Mouse (Mus musculus) CH12.LX (cell line): ENCODE data around the gene Slc15a4. TPM values are rescaled to one million over a fixed set of nuclear protein-coding genes. Genes with fewer than 3 reads are reported as not detected.

Experiments used
- DNase-seq: peaks from one replicate; pipeline ENCODE4 v3.0.0-alpha.2; 2013; ENCODE audit errors: extremely low read depth
- H3K27ac ChIP-seq: 2 replicates; pipeline ENCODE4 v1.5.1; 2012; ENCODE audit warnings: low read depth, mild to moderate bottlenecking, control low read depth, moderate library complexity; ENCODE audit not compliant: insufficient read depth
- H3K27me3 ChIP-seq: replicated peaks from 2 replicates; pipeline ENCODE3; 2012; ENCODE audit warnings: inconsistent platforms
- H3K36me3 ChIP-seq, 2 experiments: replicated peaks in 1 of 2; 2 replicates each; pipeline versions ENCODE3 to v1.6.1; 2012; ENCODE audit warnings: inconsistent platforms in 1 of 2, low read length in 1 of 2, mild to moderate bottlenecking in 1 of 2, mixed read lengths in 1 of 2, moderate library complexity in 1 of 2; ENCODE audit not compliant: control insufficient read depth in 1 of 2, insufficient read depth in 1 of 2
- H3K4me1 ChIP-seq, 2 experiments: 2 replicates each; pipeline ENCODE4 v1.6.1; 2012; ENCODE audit warnings: inconsistent platforms in 1 of 2, moderate library complexity in 1 of 2; ENCODE audit not compliant: insufficient read depth in 2 of 2, control insufficient read depth in 1 of 2
- H3K4me2 ChIP-seq: 2 replicates; pipeline ENCODE4 v1.6.1; 2012; ENCODE audit warnings: low read depth, mild to moderate bottlenecking, control low read depth; ENCODE audit not compliant: poor library complexity, insufficient read depth, severe bottlenecking
- H3K4me3 ChIP-seq, 3 experiments: fragments of 150-350 bp in 1 of 3; sonication (generic) in 1 of 3; replicated peaks in 1 of 3; 2 replicates each; pipeline versions ENCODE3 to v1.5.1; 2011 to 2012; ENCODE audit warnings: low read depth in 2 of 3, low read length in 2 of 3, mild to moderate bottlenecking in 2 of 3, moderate library complexity in 2 of 3, control low read depth in 1 of 3, improper control_type of control experiment in 1 of 3, inconsistent platforms in 1 of 3, mixed read lengths in 1 of 3; ENCODE audit not compliant: poor library complexity in 1 of 3
- H3K79me2 ChIP-seq: replicated peaks from 2 replicates; pipeline ENCODE4 v1.6.1; 2012; ENCODE audit warnings: mild to moderate bottlenecking, moderate library complexity; ENCODE audit not compliant: control insufficient read depth, poor library complexity, insufficient read depth, severe bottlenecking; ENCODE audit errors: extremely low read depth
- H3K9ac ChIP-seq: 2 replicates; pipeline ENCODE4 v1.6.1; 2012; ENCODE audit warnings: low read depth, mild to moderate bottlenecking, control low read depth, moderate library complexity; ENCODE audit not compliant: insufficient read depth
- H3K9me3 ChIP-seq: replicated peaks from 2 replicates; pipeline ENCODE3; 2012; ENCODE audit warnings: low read length, inconsistent platforms, mixed read lengths
- BHLHE40 ChIP-seq: IDR thresholded peaks from 2 replicates; pipeline ENCODE4 v1.6.1; 2011; ENCODE audit warnings: mild to moderate bottlenecking, low read depth, low read length, improper control_type of control experiment
- CHD1 ChIP-seq: IDR thresholded peaks from 2 replicates; pipeline ENCODE4 v1.6.1; 2012; ENCODE audit warnings: low read depth, low read length, improper control_type of control experiment, inconsistent platforms
- CHD2 ChIP-seq: IDR thresholded peaks from 2 replicates; pipeline ENCODE4 v1.6.1; 2011; ENCODE audit warnings: low read length, improper control_type of control experiment
- GABPA ChIP-seq: IDR thresholded peaks from 2 replicates; pipeline ENCODE4 v1.6.1; 2012; ENCODE audit warnings: low read depth, low read length, improper control_type of control experiment, inconsistent platforms; ENCODE audit not compliant: insufficient replicate concordance
- IRF4 ChIP-seq: IDR thresholded peaks from 2 replicates; pipeline ENCODE4 v1.6.1; 2014; ENCODE audit warnings: low read depth, mild to moderate bottlenecking, inconsistent platforms, low read length, improper control_type of control experiment
- JUN ChIP-seq: IDR thresholded peaks from 2 replicates; pipeline ENCODE4 v1.6.1; 2011; ENCODE audit warnings: low read depth, mild to moderate bottlenecking, low read length, improper control_type of control experiment, moderate library complexity; ENCODE audit not compliant: insufficient read depth
- KAT2A ChIP-seq: IDR thresholded peaks from 2 replicates; pipeline ENCODE4 v1.6.1; 2012; ENCODE audit warnings: low read length, improper control_type of control experiment, inconsistent platforms; ENCODE audit not compliant: insufficient replicate concordance
- MAZ ChIP-seq: IDR thresholded peaks from 2 replicates; pipeline ENCODE4 v1.6.1; 2012; ENCODE audit warnings: low read depth, mild to moderate bottlenecking, inconsistent platforms, low read length, improper control_type of control experiment, moderate library complexity
- MEF2A ChIP-seq: IDR thresholded peaks from 2 replicates; pipeline ENCODE4 v1.6.1; 2014; ENCODE audit warnings: low read depth, mild to moderate bottlenecking, inconsistent platforms, low read length, improper control_type of control experiment, borderline replicate concordance
- MXI1 ChIP-seq: IDR thresholded peaks from 2 replicates; pipeline ENCODE4 v1.6.1; 2011; ENCODE audit warnings: mild to moderate bottlenecking, low read depth, low read length, improper control_type of control experiment
- MYC ChIP-seq: IDR thresholded peaks from 2 replicates; pipeline ENCODE4 v1.6.1; 2011; ENCODE audit warnings: low read depth, mild to moderate bottlenecking, improper control_type of control experiment, low read length
- POLR2A ChIP-seq: IDR thresholded peaks from 2 replicates; pipeline ENCODE4 v1.6.1; 2011; ENCODE audit warnings: low read depth, mild to moderate bottlenecking, improper control_type of control experiment, low read length
- TBP ChIP-seq: conservative IDR thresholded peaks from 2 replicates; pipeline ENCODE4 v1.6.1; 2011; ENCODE audit warnings: low read depth, low read length, improper control_type of control experiment
- TCF12 ChIP-seq: IDR thresholded peaks from 2 replicates; pipeline ENCODE4 v1.6.1; 2014; ENCODE audit warnings: low read depth, mild to moderate bottlenecking, inconsistent platforms, low read length, improper control_type of control experiment
- USF1 ChIP-seq: IDR thresholded peaks from 2 replicates; pipeline ENCODE4 v1.6.1; 2014; ENCODE audit warnings: low read depth, mild to moderate bottlenecking, inconsistent platforms, low read length, improper control_type of control experiment
- USF2 ChIP-seq: conservative IDR thresholded peaks from 2 replicates; pipeline ENCODE4 v1.6.1; 2011; ENCODE audit warnings: low read depth, low read length, improper control_type of control experiment
- ZC3H11A ChIP-seq: IDR thresholded peaks from 2 replicates; pipeline ENCODE4 v1.6.1; 2012; ENCODE audit warnings: low read depth, mild to moderate bottlenecking, inconsistent platforms, low read length, improper control_type of control experiment
- ZMIZ1 ChIP-seq: IDR thresholded peaks from 2 replicates; pipeline ENCODE4 v1.6.1; 2012; ENCODE audit warnings: low read depth, mild to moderate bottlenecking, inconsistent platforms, low read length, improper control_type of control experiment
- dilution Hi-C: fragments of 300-500 bp; cut with MboI; formaldehyde crosslinking; loops from 2 replicates; pipeline ENCODE4 v1.14.3; 2020; ENCODE audit warnings: low sequenced_read_pairs; ENCODE audit not compliant: extremely low pct_unique_long_range_greater_than_20kb, extremely low pct_ligation_motif_present
- in situ Hi-C: fragments of 300-500 bp; cut with MboI; formaldehyde crosslinking; loops from 3 replicates; pipeline ENCODE4 v1.14.3; 2019; ENCODE audit warnings: low sequenced_read_pairs, low pct_ligation_motif_present, low pct_unique_long_range_greater_than_20kb, mixed read lengths
- polyA plus RNA-seq: library from polyadenylated mRNA; unstranded; fragments of >175 nt; gene quantifications from 2 replicates; pipeline ENCODE4 v1.2.1, GENCODE M21; 2012; ENCODE audit warnings: low read depth; ENCODE audit not compliant: insufficient read length
- total RNA-seq, 2 experiments: library from RNA; depleted of rRNA; stranded (reverse); fragments of 300-350 nt in 1 of 2; fragments of >200 nt in 1 of 2; gene quantifications; 2 replicates each; pipeline ENCODE4 v1.2.3; 2012 to 2014

The Slc15a4 gene
- total and polyA plus RNA-seq, 3 experiments: 25.7 to 52.7 (median 25.8) TPM

GRCm38 (mm10) chr5:127615459-127615858 is 17.2 kb downstream of the Slc15a4 start (continued):
- TF ChIP-seq MYC (no peak), IRF4 (peak; percentile 60; the same call in 1 of the 2 replicates), BHLHE40 (0 out of 2 replicates have a peak, but pooled peaks have one; percentile 29), KAT2A (no peak), CHD1 (no peak), USF1 (no peak), ZC3H11A (no peak)

- H3K27ac ChIP-seq: peak overlapping the region; percentile 25; the same call in 1 of the 2 replicates
- no peak for TF ChIP-seq USF2
- TF ChIP-seq CHD2: 0 out of 2 replicates have a peak, but pooled peaks have one; percentile 9
- peak; percentile 77 for TF ChIP-seq MEF2A
- TF ChIP-seq, all 38 proteins: peak for 2
- peaks cover 94% of the 10 kb centered on the region for H3K79me2 ChIP-seq
- no peak overlapping the region for H3K9ac ChIP-seq
- no peaks in the 10 kb centered on the region for H3K9me3 ChIP-seq
- DNase-seq: no peak
- H3K4me3 ChIP-seq: no peak overlapping the region
- in situ Hi-C loops: loop anchor here (25.0 kb wide), 1 partner anchor 1400 kb away; the partner anchor contains the start of genes Ran and Stx2
- H3K36me3 ChIP-seq: peaks cover 13 to 42% of the 10 kb centered on the region in 2 experiments
- H3K4me1 ChIP-seq: peaks cover 19 to 72% of the 10 kb centered on the region in 2 experiments
- H3K4me2 ChIP-seq: peak overlapping the region; percentile 5; the same call in 1 of the 2 replicates
- no peaks in the 10 kb centered on the region for H3K27me3 ChIP-seq
- dilution Hi-C loops: no loop called here
Observed at GRCm38 (mm10) chr5:127612397-127612796, 20.3 kb downstream of the Slc15a4 start.

- Histone ChIP-seq H3K36me3 (peaks cover 17 to 47% of the 10 kb centered on the region in 2 experiments), H3K9me3 (no peaks in the 10 kb centered on the region), H3K27ac (peak overlapping the region; percentile 81), H3K9ac (0 out of 2 replicates have a peak overlapping the region, but pooled peaks have one; percentile 34), H3K4me3 (peak overlapping the region in 1 of 3 experiments; percentile 9), H3K27me3 (no peaks in the 10 kb centered on the region), H3K4me2 (peak overlapping the region; percentile 65; the same call in 1 of the 2 replicates), H3K79me2 (peaks cover 99% of the 10 kb centered on the region), H3K4me1 (peaks cover 19 to 72% of the 10 kb centered on the region in 2 experiments)
- dilution Hi-C loops (no loop called here), in situ Hi-C loops (loop anchor here (25.0 kb wide), 1 partner anchor 1400 kb away; the partner anchor contains the start of genes Ran and Stx2)
- no peak for DNase-seq
- TF ChIP-seq ZMIZ1: no peak
- no peak for TF ChIP-seq TBP
- no peak for TF ChIP-seq JUN
- no peak for TF ChIP-seq POLR2A
- no peak for TF ChIP-seq TCF12
- TF ChIP-seq MAZ: no peak
- no peak for TF ChIP-seq GABPA
- TF ChIP-seq MXI1: no peak
- TF ChIP-seq CHD2: no peak
Observed at GRCm38 (mm10) chr5:127611881-127612280, 20.8 kb downstream of the Slc15a4 start.
